Mouse (Mus musculus) ovary, postnatal 10 days (tissue): ENCODE data around the gene Pcyt1a.
"Not testable (repeated sequence)": the region's sequence is repeated elsewhere in the genome, so short reads cannot be mapped to it uniquely, and the experiment has no call there.

ENCODE experiments used
- DNase-seq: peaks from one replicate; pipeline ENCODE4 v3.0.0; 2022; ENCODE audit warnings: low spot score

Gene Pcyt1a

GRCm38 (mm10) chr16:32434066-32434465 lies 3.3 kb downstream of the Pcyt1a start:
- DNase-seq = no peak

GRCm38 (mm10) chr16:32434691-32435090 lies 4.0 kb downstream of the Pcyt1a start:
- no peak for DNase-seq

GRCm38 (mm10) chr16:32436657-32437056 lies 5.9 kb downstream of the Pcyt1a start:
- no peak for DNase-seq

GRCm38 (mm10) chr16:32437266-32437665 lies 6.5 kb downstream of the Pcyt1a start:
- DNase-seq = no peak

GRCm38 (mm10) chr16:32441432-32441831 lies 10.7 kb downstream of the Pcyt1a start:
- no peak for DNase-seq

GRCm38 (mm10) chr16:32444615-32445014 lies 13.9 kb downstream of the Pcyt1a start:
- DNase-seq = not testable (repeated sequence)

- no peak for DNase-seq
Observed at GRCm38 (mm10) chr16:32445558-32445957, 14.8 kb downstream of the Pcyt1a start.

- DNase-seq = no peak
Observed at GRCm38 (mm10) chr16:32446563-32447138, 15.9 kb downstream of the Pcyt1a start.

- no peak for DNase-seq
Observed at GRCm38 (mm10) chr16:32449665-32450064, 18.9 kb downstream of the Pcyt1a start.

GRCm38 (mm10) chr16:32450133-32450532 lies 19.4 kb downstream of the Pcyt1a start:
- DNase-seq = no peak

- no peak for DNase-seq
Observed at GRCm38 (mm10) chr16:32453102-32453501, 22.4 kb downstream of the Pcyt1a start.

- DNase-seq = no peak
Observed at GRCm38 (mm10) chr16:32454646-32455045, 23.9 kb downstream of the Pcyt1a start.

- DNase-seq = no peak
Observed at GRCm38 (mm10) chr16:32456086-32456485, 25.4 kb downstream of the Pcyt1a start.

- no peak for DNase-seq
Observed at GRCm38 (mm10) chr16:32456761-32457160, 26.0 kb downstream of the Pcyt1a start.

GRCm38 (mm10) chr16:32457589-32458386 lies 27.1 kb downstream of the Pcyt1a start:
- no peak for DNase-seq

GRCm38 (mm10) chr16:32460518-32460917 lies 29.8 kb downstream of the Pcyt1a start:
- no peak for DNase-seq

- no peak for DNase-seq
Observed at GRCm38 (mm10) chr16:32461713-32462112, 31.0 kb downstream of the Pcyt1a start.

GRCm38 (mm10) chr16:32462950-32463349 lies 32.2 kb downstream of the Pcyt1a start:
- no peak for DNase-seq

GRCm38 (mm10) chr16:32463426-32463825 lies 32.7 kb downstream of the Pcyt1a start:
- DNase-seq = no peak

GRCm38 (mm10) chr16:32464908-32465307 lies 34.2 kb downstream of the Pcyt1a start:
- DNase-seq = no peak

GRCm38 (mm10) chr16:32468488-32468887 lies 37.8 kb downstream of the Pcyt1a start:
- DNase-seq = no peak

GRCm38 (mm10) chr16:32469404-32470105 lies 38.8 kb downstream of the Pcyt1a start:
- no peak for DNase-seq
